8 mouse cellular contexts compared by ENCODE assay signal in the genomic region with DNA sequence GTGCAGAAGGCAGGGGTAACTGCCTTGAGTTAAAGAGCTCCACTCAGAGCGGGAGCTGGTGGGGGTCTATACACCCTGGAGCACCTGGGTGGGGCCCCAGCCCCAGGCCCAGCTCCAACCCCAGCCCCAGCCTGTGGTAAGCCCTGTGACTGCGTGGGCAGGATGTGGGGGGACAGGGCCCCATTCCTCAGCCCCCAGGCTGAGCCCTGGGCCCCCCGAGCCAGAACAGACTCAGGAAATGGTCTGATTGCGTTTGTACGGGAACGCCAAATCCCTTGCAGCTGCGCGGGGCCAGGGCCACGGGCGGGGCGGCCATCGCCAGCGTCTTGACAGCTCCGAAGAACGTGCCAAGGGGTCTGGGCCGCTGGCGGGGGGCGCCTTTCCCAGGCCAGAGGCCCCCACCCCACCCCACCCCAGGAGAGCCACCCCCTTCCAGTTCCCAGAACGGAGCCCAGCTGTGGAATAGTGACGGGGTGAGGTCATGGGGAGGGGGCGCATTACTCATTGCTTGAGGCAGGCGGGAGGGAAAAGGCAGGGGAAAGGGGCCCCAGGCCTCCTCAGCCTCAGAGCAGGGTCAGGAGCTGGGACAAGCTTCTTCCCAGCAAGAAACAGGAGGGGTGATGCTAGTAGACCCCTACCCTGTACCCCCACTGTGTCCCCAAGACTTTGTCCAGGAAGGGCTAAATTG. TPM values are rescaled to one million over a fixed set of nuclear protein-coding genes. Genes with fewer than 3 reads are reported as not detected.
A peak's percentile ranks its signal among the peaks of the same experiment; 100 is the strongest.
DNase-seq lines count a peak whose midpoint lies in the region; ATAC-seq and TF ChIP-seq lines count a peak whose summit lies in the region.

No protein-coding gene starts in this region.

- H3K4me1 ChIP-seq in intestine, embryonic 15.5 days (replicated peaks), result peaks cover 79% of the 10 kb centered on the region
- peaks cover 6% of the 10 kb centered on the region for H3K4me1 ChIP-seq in midbrain, postnatal 0 days (ENCODE audit: insufficient read depth, low read length)

- TF ChIP-seq CTCF in midbrain, postnatal 0 days (IDR thresholded peaks at IDR 0.05), result no peak

- peak overlapping the region; percentile 21 for H3K4me3 ChIP-seq in intestine, embryonic 15.5 days (replicated peaks)
- peak overlapping the region; percentile 28 for H3K4me3 ChIP-seq in midbrain, postnatal 0 days (ENCODE audit: low read depth, low read length)

- no peaks in the 10 kb centered on the region for H3K27me3 ChIP-seq in intestine, embryonic 15.5 days (replicated peaks)
- H3K27me3 ChIP-seq in midbrain, postnatal 0 days (ENCODE audit: insufficient read depth, low read length), result no peaks in the 10 kb centered on the region

- peak overlapping the region; percentile 67 for H3K4me2 ChIP-seq in intestine, embryonic 15.5 days (replicated peaks)
- H3K4me2 ChIP-seq in midbrain, postnatal 0 days (ENCODE audit: low read depth, low read length, poor library complexity, severe bottlenecking), result peak overlapping the region; percentile 54

- DNase-seq in cerebellum, postnatal 10 days, result peak; percentile 38 to 47
- DNase-seq in cerebellum, adult 9-10 months, result no peak
- peak; percentile 41 for DNase-seq in midbrain, postnatal 0 days (ENCODE audit: low spot score)
- peak; percentile 72 for DNase-seq in yolk sac, embryonic 10.5 days (ENCODE audit: low spot score)
- DNase-seq in layer of hippocampus, adult 9-10 months (ENCODE audit: low spot score), result no peak

- H3K9me3 ChIP-seq in intestine, embryonic 15.5 days, result no peaks in the 10 kb centered on the region
- no peaks in the 10 kb centered on the region for H3K9me3 ChIP-seq in midbrain, postnatal 0 days (ENCODE audit: low read length)

- peaks cover 3% of the 10 kb centered on the region; the same call in 1 of the 2 replicates for H3K36me3 ChIP-seq in intestine, embryonic 15.5 days
- H3K36me3 ChIP-seq in midbrain, postnatal 0 days (ENCODE audit: insufficient read depth, low read length), result no peaks in the 10 kb centered on the region

- H3K9ac ChIP-seq in intestine, embryonic 15.5 days, result peak overlapping the region; percentile 62
- H3K9ac ChIP-seq in midbrain, postnatal 0 days (replicated peaks; ENCODE audit: low read length, poor library complexity, severe bottlenecking), result peak overlapping the region; percentile 60

- WGBS in intestine, embryonic 15.5 days, result 2% methylated on average over 21 of the region's 22 CpGs
- WGBS in midbrain, postnatal 0 days, result under 1% methylated on average over 18 of the region's 22 CpGs

- peak; percentile 30; the same call in 1 of the 2 replicates for ATAC-seq in common myeloid progenitor, adult 5-6 weeks (replicated peaks; ENCODE audit: low read depth, poor library complexity, severe bottlenecking)
- peak; percentile 43 for ATAC-seq in granulocyte monocyte progenitor cell, adult 5-6 weeks (replicated peaks; ENCODE audit: poor library complexity, severe bottlenecking)
- peak; percentile 80 for ATAC-seq in intestine, embryonic 15.5 days
- peak; percentile 46 for ATAC-seq in midbrain, postnatal 0 days (ENCODE audit: low FRiP score)

- peak overlapping the region; percentile 96 for H3K27ac ChIP-seq in intestine, embryonic 15.5 days
- H3K27ac ChIP-seq in midbrain, postnatal 0 days (ENCODE audit: low read depth, low read length), result peak overlapping the region; percentile 55; the same call in 1 of the 2 replicates

RNA-seq across cellular contexts. Expression of gene Tnnt3, which starts 16.9 kb away (rescaled TPM):
- total RNA-seq in common myeloid progenitor, adult 5-6 weeks (2017), result 1.2 TPM in 1 of 2 replicates, not detected in the other
- total RNA-seq in granulocyte monocyte progenitor cell, adult 5-6 weeks (2014; fragmentation: Nextera tagmentation), result not detected in 2 replicates
- not detected in 2 replicates for total RNA-seq in granulocyte monocyte progenitor cell, adult 5-6 weeks (2017)
- polyA plus RNA-seq in intestine, embryonic 15.5 days (2015; fragmentation: Nextera tagmentation; extraction: Ambion mirVana), result 1.4 and 4.3 TPM in 2 replicates
- 1.3 and 1.5 TPM in 2 replicates for total RNA-seq in midbrain, postnatal 0 days (2014; rRNA removed)
- polyA plus RNA-seq in midbrain, postnatal 0 days (2015; fragmentation: Nextera tagmentation; extraction: Ambion mirVana), result 2.0 and 3.1 TPM in 2 replicates

RNA-seq across cellular contexts. Expression of gene Lsp1, which starts 21.1 kb away (rescaled TPM):
- 96.5 and 108 TPM in 2 replicates for total RNA-seq in common myeloid progenitor, adult 5-6 weeks (2017)
- total RNA-seq in granulocyte monocyte progenitor cell, adult 5-6 weeks (2014; fragmentation: Nextera tagmentation), result 41.4 and 58.5 TPM in 2 replicates
- 50.3 and 51.9 TPM in 2 replicates for total RNA-seq in granulocyte monocyte progenitor cell, adult 5-6 weeks (2017)
- 130 and 145 TPM in 2 replicates for polyA plus RNA-seq in intestine, embryonic 15.5 days (2015; fragmentation: Nextera tagmentation; extraction: Ambion mirVana)
- total RNA-seq in midbrain, postnatal 0 days (2014; rRNA removed), result 5.1 and 11.0 TPM in 2 replicates
- polyA plus RNA-seq in midbrain, postnatal 0 days (2015; fragmentation: Nextera tagmentation; extraction: Ambion mirVana), result 5.3 and 8.7 TPM in 2 replicates

RNA-seq across cellular contexts. Expression of gene Tnni2, which starts 40.1 kb away (rescaled TPM):
- total RNA-seq in common myeloid progenitor, adult 5-6 weeks (2017), result 1.8 and 3.7 TPM in 2 replicates
- total RNA-seq in granulocyte monocyte progenitor cell, adult 5-6 weeks (2014; fragmentation: Nextera tagmentation), result 5.6 and 6.0 TPM in 2 replicates
- total RNA-seq in granulocyte monocyte progenitor cell, adult 5-6 weeks (2017), result 3.0 and 8.1 TPM in 2 replicates
- 4.8 and 4.9 TPM in 2 replicates for polyA plus RNA-seq in intestine, embryonic 15.5 days (2015; fragmentation: Nextera tagmentation; extraction: Ambion mirVana)
- not detected in 2 replicates for total RNA-seq in midbrain, postnatal 0 days (2014; rRNA removed)
- 0.46 and 0.56 TPM in 2 replicates for polyA plus RNA-seq in midbrain, postnatal 0 days (2015; fragmentation: Nextera tagmentation; extraction: Ambion mirVana)

RNA-seq across cellular contexts. Expression of gene Syt8, which starts 47.1 kb away (rescaled TPM):
- not detected in 2 replicates for total RNA-seq in common myeloid progenitor, adult 5-6 weeks (2017)
- total RNA-seq in granulocyte monocyte progenitor cell, adult 5-6 weeks (2014; fragmentation: Nextera tagmentation), result not detected in 2 replicates
- not detected in 2 replicates for total RNA-seq in granulocyte monocyte progenitor cell, adult 5-6 weeks (2017)
- polyA plus RNA-seq in intestine, embryonic 15.5 days (2015; fragmentation: Nextera tagmentation; extraction: Ambion mirVana), result 5.4 and 5.6 TPM in 2 replicates
- total RNA-seq in midbrain, postnatal 0 days (2014; rRNA removed), result not detected in 2 replicates
- polyA plus RNA-seq in midbrain, postnatal 0 days (2015; fragmentation: Nextera tagmentation; extraction: Ambion mirVana), result not detected in 2 replicates

RNA-seq across cellular contexts. Expression of gene Mrpl23, which starts 50.8 kb away (rescaled TPM):
- total RNA-seq in common myeloid progenitor, adult 5-6 weeks (2017), result 20.5 and 55.4 TPM in 2 replicates
- 20.4 and 53.9 TPM in 2 replicates for total RNA-seq in granulocyte monocyte progenitor cell, adult 5-6 weeks (2014; fragmentation: Nextera tagmentation)
- 0.31 and 39.0 TPM in 2 replicates for total RNA-seq in granulocyte monocyte progenitor cell, adult 5-6 weeks (2017)
- polyA plus RNA-seq in intestine, embryonic 15.5 days (2015; fragmentation: Nextera tagmentation; extraction: Ambion mirVana), result 44.9 and 57.4 TPM in 2 replicates
- total RNA-seq in midbrain, postnatal 0 days (2014; rRNA removed), result 56.3 and 60.8 TPM in 2 replicates
- 24.6 and 30.1 TPM in 2 replicates for polyA plus RNA-seq in midbrain, postnatal 0 days (2015; fragmentation: Nextera tagmentation; extraction: Ambion mirVana)

Comparison
In these comparisons a context has a peak if more than half of its experiments do, and no peak if none do; other contexts are left out.
1. DNase-seq: peak in cerebellum, postnatal 10 days (2 of 2), midbrain, postnatal 0 days (single experiment) and yolk sac, embryonic 10.5 days (single experiment); none in cerebellum, adult 9-10 months (single experiment) and layer of hippocampus, adult 9-10 months (single experiment).
2. ATAC-seq: peak in every context shown above with its lines; median percentile 80 in intestine, embryonic 15.5 days; 46 in midbrain, postnatal 0 days; 43 in granulocyte monocyte progenitor cell, adult 5-6 weeks; 30 in common myeloid progenitor, adult 5-6 weeks.